Mouse (Mus musculus): ENCODE data around the gene Il33.

The Il33 gene

GRCm38 (mm10) chr19:29924638-29925258, at the start of gene Il33:
Gene Il33, plus strand, starts transcription at chr19:29925114.
- peak; percentile 33 for DNase-seq (ENCODE audit: low read depth, low spot score)

GRCm38 (mm10) chr19:29877422-29878291, 47.3 kb upstream of the Il33 start:
- no peak for DNase-seq (ENCODE audit: low read depth, low spot score)

GRCm38 (mm10) chr19:29878896-29879504, 45.9 kb upstream of the Il33 start:
- DNase-seq (ENCODE audit: low read depth, low spot score), result no peak

GRCm38 (mm10) chr19:29880918-29881317, 44.0 kb upstream of the Il33 start:
- no peak for DNase-seq (ENCODE audit: low read depth, low spot score)

- no peak for DNase-seq (ENCODE audit: low read depth, low spot score)
These were observed 42.2 kb upstream of the Il33 start for GRCm38 (mm10) chr19:29882696-29883095.

- no peak for DNase-seq (ENCODE audit: low read depth, low spot score)
These were observed 39.4 kb upstream of the Il33 start for GRCm38 (mm10) chr19:29885548-29885947.

- no peak for DNase-seq (ENCODE audit: low read depth, low spot score)
These were observed 37.4 kb upstream of the Il33 start for GRCm38 (mm10) chr19:29887476-29887875.

GRCm38 (mm10) chr19:29888946-29889345, 36.0 kb upstream of the Il33 start:
- DNase-seq (ENCODE audit: low read depth, low spot score), result no peak

- no peak for DNase-seq (ENCODE audit: low read depth, low spot score)
These were observed 32.9 kb upstream of the Il33 start for GRCm38 (mm10) chr19:29891981-29892380.

GRCm38 (mm10) chr19:29892786-29893185, 32.1 kb upstream of the Il33 start:
- no peak for DNase-seq (ENCODE audit: low read depth, low spot score)

- no peak for DNase-seq (ENCODE audit: low read depth, low spot score)
These were observed 31.1 kb upstream of the Il33 start for GRCm38 (mm10) chr19:29893718-29894273.

GRCm38 (mm10) chr19:29894381-29894780, 30.5 kb upstream of the Il33 start:
- no peak for DNase-seq (ENCODE audit: low read depth, low spot score)

GRCm38 (mm10) chr19:29895047-29895446, 29.9 kb upstream of the Il33 start:
- DNase-seq (ENCODE audit: low read depth, low spot score), result no peak

- no peak for DNase-seq (ENCODE audit: low read depth, low spot score)
These were observed 24.6 kb upstream of the Il33 start for GRCm38 (mm10) chr19:29900318-29900717.

GRCm38 (mm10) chr19:29902343-29903070, 22.4 kb upstream of the Il33 start:
- no peak for DNase-seq (ENCODE audit: low read depth, low spot score)

- DNase-seq (ENCODE audit: low read depth, low spot score), result no peak
These were observed 19.0 kb upstream of the Il33 start for GRCm38 (mm10) chr19:29905896-29906295.

- no peak for DNase-seq (ENCODE audit: low read depth, low spot score)
These were observed 15.7 kb upstream of the Il33 start for GRCm38 (mm10) chr19:29909166-29909565.

- no peak for DNase-seq (ENCODE audit: low read depth, low spot score)
These were observed 13.0 kb upstream of the Il33 start for GRCm38 (mm10) chr19:29911919-29912318.

- DNase-seq (ENCODE audit: low read depth, low spot score), result no peak
These were observed 7.5 kb upstream of the Il33 start for GRCm38 (mm10) chr19:29917421-29917820.

GRCm38 (mm10) chr19:29926101-29926755, 1.3 kb downstream of the Il33 start:
- DNase-seq (ENCODE audit: low read depth, low spot score), result no peak

GRCm38 (mm10) chr19:29930296-29930695, 5.4 kb downstream of the Il33 start:
- DNase-seq (ENCODE audit: low read depth, low spot score), result no peak
